8 mouse cellular contexts compared by ENCODE assay signal in the genomic region with DNA sequence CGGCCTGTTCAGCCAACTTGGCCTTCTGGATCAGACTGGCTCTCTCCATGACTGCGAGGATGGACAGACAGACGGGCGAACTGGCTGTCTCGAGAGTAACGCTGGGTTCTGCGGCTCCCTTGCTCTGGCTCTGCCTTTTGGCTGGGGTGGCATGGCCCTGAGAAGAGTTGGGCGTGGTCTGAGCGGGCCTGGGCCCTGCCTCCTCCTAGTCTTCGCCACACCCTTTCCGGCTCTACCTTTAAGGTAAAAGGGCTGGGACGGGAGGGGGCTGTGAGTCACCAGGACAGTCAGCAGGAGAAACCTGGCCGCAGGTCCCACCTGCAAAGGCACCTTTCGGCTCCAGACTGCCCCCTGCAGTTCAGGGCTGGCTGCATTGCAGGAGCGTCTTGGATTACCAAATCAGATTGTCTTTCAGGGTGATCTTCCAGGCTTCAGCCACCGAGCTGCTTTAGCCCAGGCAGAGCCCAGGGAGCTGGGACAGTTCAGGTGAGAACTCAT. TPM values are rescaled to one million over a fixed set of nuclear protein-coding genes. Genes with fewer than 3 reads are reported as not detected.
A peak's percentile ranks its signal among the peaks of the same experiment; 100 is the strongest.
DNase-seq lines count a peak whose midpoint lies in the region; ATAC-seq lines count a peak whose summit lies in the region.

A gene (minus strand): TSS at position 448 of the 498 bp plus-strand sequence.

- H3K36me3 ChIP-seq in embryonic facial prominence, embryonic 13.5 days, result peaks cover 31% of the 10 kb centered on the region
- H3K36me3 ChIP-seq in hindbrain, embryonic 14.5 days (replicated peaks; ENCODE audit: control insufficient read depth, insufficient read depth), result peaks cover 31% of the 10 kb centered on the region
- peaks cover 34% of the 10 kb centered on the region for H3K36me3 ChIP-seq in limb, embryonic 15.5 days

- no peaks in the 10 kb centered on the region for H3K9me3 ChIP-seq in embryonic facial prominence, embryonic 13.5 days
- H3K9me3 ChIP-seq in hindbrain, embryonic 14.5 days (ENCODE audit: control insufficient read depth, low read length), result no peaks in the 10 kb centered on the region
- H3K9me3 ChIP-seq in limb, embryonic 15.5 days, result no peaks in the 10 kb centered on the region

- H3K27me3 ChIP-seq in embryonic facial prominence, embryonic 13.5 days, result peaks cover 55% of the 10 kb centered on the region
- H3K27me3 ChIP-seq in hindbrain, embryonic 14.5 days (ENCODE audit: control insufficient read depth, insufficient read depth, low read length), result peaks cover 57% of the 10 kb centered on the region
- H3K27me3 ChIP-seq in limb, embryonic 15.5 days, result peaks cover 42% of the 10 kb centered on the region

- H3K4me2 ChIP-seq in embryonic facial prominence, embryonic 13.5 days, result peak within 1 kb of the TSS; percentile 53
- peak within 1 kb of the TSS; percentile 17 for H3K4me2 ChIP-seq in hindbrain, embryonic 14.5 days (replicated peaks)
- H3K4me2 ChIP-seq in limb, embryonic 15.5 days, result peak within 1 kb of the TSS; percentile 37

- H3K4me1 ChIP-seq in embryonic facial prominence, embryonic 13.5 days, result peaks cover 38% of the 10 kb centered on the region
- no peaks in the 10 kb centered on the region for H3K4me1 ChIP-seq in hindbrain, embryonic 14.5 days (replicated peaks; ENCODE audit: control insufficient read depth, insufficient read depth, low read length)
- H3K4me1 ChIP-seq in limb, embryonic 15.5 days, result peaks cover 35% of the 10 kb centered on the region

- intact Hi-C loops in left cerebral cortex, postnatal 14 days (cut with DNase I), result no loop called here

- peak; percentile 83 for DNase-seq in CD4-positive, CD25-positive, alpha-beta regulatory T cell, adult 2 months (ENCODE audit: low read depth, low spot score)
- DNase-seq in R1 (ENCODE audit: low read depth, low spot score), result peak; percentile 89
- no peak for DNase-seq in hindbrain, embryonic 14.5 days (ENCODE audit: low spot score)
- peak; percentile 25 for DNase-seq in neural tube, embryonic 10.5 days (ENCODE audit: extremely low spot score, low spot score)
- peak; percentile 81 to 88 for DNase-seq in urinary bladder, adult 18-20 months (ENCODE audit: low spot score in 2 of 2)
- no peak for DNase-seq in left cerebral cortex, postnatal 14 days (ENCODE audit: low spot score in 2 of 2)

- no peak for ATAC-seq in embryonic facial prominence, embryonic 13.5 days (ENCODE audit: insufficient number of reproducible peaks, insufficient read depth, low FRiP score, low TSS enrichment, low read depth)
- ATAC-seq in hindbrain, embryonic 14.5 days (ENCODE audit: low FRiP score), result no peak
- ATAC-seq in limb, embryonic 15.5 days (ENCODE audit: insufficient number of reproducible peaks, low FRiP score, low TSS enrichment, low read depth), result peak; percentile 15; the same call in 1 of the 2 replicates

- WGBS in embryonic facial prominence, embryonic 13.5 days, result 3% methylated on average over 16 of the region's 16 CpGs
- whole genome bisulfite sequencing in hindbrain, embryonic 14.5 days, result 3% methylated on average over 16 of the region's 16 CpGs
- 1% methylated on average over 16 of the region's 16 CpGs for WGBS in limb, embryonic 15.5 days

- H3K9ac ChIP-seq in embryonic facial prominence, embryonic 13.5 days, result peak within 1 kb of the TSS; percentile 54
- H3K9ac ChIP-seq in hindbrain, embryonic 14.5 days, result no peak within 1 kb of the TSS
- H3K9ac ChIP-seq in limb, embryonic 15.5 days, result 0 out of 2 replicates have a peak within 1 kb of the TSS, but pooled peaks have one; percentile 20

- H3K27ac ChIP-seq in embryonic facial prominence, embryonic 13.5 days, result peak within 1 kb of the TSS; percentile 39; the same call in 1 of the 2 replicates
- H3K27ac ChIP-seq in hindbrain, embryonic 14.5 days, result no peak within 1 kb of the TSS
- H3K27ac ChIP-seq in limb, embryonic 15.5 days, result peak within 1 kb of the TSS; percentile 50; the same call in 1 of the 2 replicates

- peak within 1 kb of the TSS; percentile 56 for H3K4me3 ChIP-seq in embryonic facial prominence, embryonic 13.5 days
- no peak within 1 kb of the TSS for H3K4me3 ChIP-seq in hindbrain, embryonic 14.5 days (replicated peaks; ENCODE audit: low read length)
- peak within 1 kb of the TSS; percentile 52 for H3K4me3 ChIP-seq in limb, embryonic 15.5 days

RNA-seq across cellular contexts. Expression of the gene that starts here (rescaled TPM):
- 130 and 142 TPM in 2 replicates for polyA plus RNA-seq in embryonic facial prominence, embryonic 13.5 days (2015; fragmentation: Nextera tagmentation; extraction: Ambion mirVana)
- polyA plus RNA-seq in hindbrain, embryonic 14.5 days (2014; fragmentation: Nextera tagmentation; extraction: Ambion mirVana), result 2.7 and 3.9 TPM in 2 replicates
- polyA plus RNA-seq in limb, embryonic 15.5 days (2015; fragmentation: Nextera tagmentation; extraction: Ambion mirVana), result 499 and 506 TPM in 2 replicates
- 1 to 10 TPM; 1.0 to 1.4 TPM for total RNA-seq in left cerebral cortex, postnatal 14 days (2021)

Comparison
In these comparisons a context has a peak if more than half of its experiments do, and no peak if none do; other contexts are left out.
1. RNA of the gene that starts here (polyA plus RNA-seq): 499 to 506 TPM in limb, embryonic 15.5 days and 130 to 142 TPM in embryonic facial prominence, embryonic 13.5 days; 2.7 to 3.9 TPM in hindbrain, embryonic 14.5 days; every median in the first group is over 10 times any median in the second.
2. DNase-seq: peak in CD4-positive, CD25-positive, alpha-beta regulatory T cell, adult 2 months (single experiment), R1 (single experiment), neural tube, embryonic 10.5 days (single experiment) and urinary bladder, adult 18-20 months (2 of 2); none in hindbrain, embryonic 14.5 days (single experiment) and left cerebral cortex, postnatal 14 days (0 of 2).
3. Peak in every context shown above with its lines, with median percentiles within 50 percentile points of each other: H3K4me2 ChIP-seq.